8 mouse cellular contexts compared by ENCODE assay signal in genomic region chr19:44135960-44136485, GRCm38 (mm10). TPM values are rescaled to one million over a fixed set of nuclear protein-coding genes. Genes with fewer than 3 reads are reported as not detected.
DNase-seq lines count a peak whose midpoint lies in the region; ATAC-seq lines count a peak whose summit lies in the region.

No protein-coding gene starts in this region.

- no peak for DNase-seq in lung, postnatal 25 days (ENCODE audit: low spot score)
- DNase-seq in forebrain, embryonic 10.5 days (ENCODE audit: extremely low spot score, low spot score): no peak

- H3K4me2 ChIP-seq in lung, embryonic 16.5 days (ENCODE audit: low read depth, low read length): peak overlapping the region; percentile 60
- H3K4me2 ChIP-seq in limb, embryonic 12.5 days: peak overlapping the region; percentile 53
- peak overlapping the region; percentile 65 for H3K4me2 ChIP-seq in stomach, embryonic 16.5 days (ENCODE audit: low read depth, low read length)

- H3K9me3 ChIP-seq in lung, embryonic 16.5 days (ENCODE audit: control insufficient read depth, low read length): no peaks in the 10 kb centered on the region
- H3K9me3 ChIP-seq in forebrain, embryonic 10.5 days: no peaks in the 10 kb centered on the region
- H3K9me3 ChIP-seq in limb, embryonic 12.5 days: no peaks in the 10 kb centered on the region; the same call in 1 of the 2 replicates
- H3K9me3 ChIP-seq in stomach, embryonic 16.5 days (replicated peaks; ENCODE audit: control insufficient read depth, low read length): no peaks in the 10 kb centered on the region

- H3K27ac ChIP-seq in lung, embryonic 16.5 days (ENCODE audit: low read length): no peak overlapping the region
- peak overlapping the region; percentile 77 for H3K27ac ChIP-seq in forebrain, embryonic 10.5 days
- no peak overlapping the region; the same call in 1 of the 2 replicates for H3K27ac ChIP-seq in limb, embryonic 12.5 days
- H3K27ac ChIP-seq in stomach, embryonic 16.5 days (ENCODE audit: low read length): no peak overlapping the region

- no peak for ATAC-seq in lung, embryonic 16.5 days (ENCODE audit: low read depth)
- no peak for ATAC-seq in limb, embryonic 12.5 days (ENCODE audit: insufficient number of reproducible peaks, insufficient read depth, low FRiP score, low TSS enrichment, low read depth)
- ATAC-seq in stomach, embryonic 16.5 days (ENCODE audit: insufficient read depth, low FRiP score): peak; percentile 3; the same call in 1 of the 2 replicates
- no peak for ATAC-seq in megakaryocyte-erythroid progenitor cell, adult 5-6 weeks (replicated peaks; ENCODE audit: low FRiP score, low TSS enrichment, poor library complexity, severe bottlenecking)
- no peak for ATAC-seq in granulocyte monocyte progenitor cell, adult 5-6 weeks (replicated peaks; ENCODE audit: poor library complexity, severe bottlenecking)
- ATAC-seq in megakaryocyte progenitor cell, adult 5-6 weeks (replicated peaks; ENCODE audit: poor library complexity): no peak

- peak overlapping the region; percentile 43 for H3K9ac ChIP-seq in lung, embryonic 16.5 days (ENCODE audit: low read length)
- H3K9ac ChIP-seq in limb, embryonic 12.5 days (replicated peaks): no peak overlapping the region
- peak overlapping the region; percentile 50; the same call in 1 of the 2 replicates for H3K9ac ChIP-seq in stomach, embryonic 16.5 days (ENCODE audit: low read length)

- 30% methylated on average over 7 of the region's 7 CpGs for WGBS in lung, embryonic 16.5 days
- 26% methylated on average over 7 of the region's 7 CpGs for WGBS in forebrain, embryonic 10.5 days
- WGBS in limb, embryonic 12.5 days: 31% methylated on average over 7 of the region's 7 CpGs
- 32% methylated on average over 7 of the region's 7 CpGs for WGBS in stomach, embryonic 16.5 days

- H3K4me3 ChIP-seq in lung, embryonic 16.5 days (ENCODE audit: low read length): peak overlapping the region; percentile 81
- H3K4me3 ChIP-seq in forebrain, embryonic 10.5 days: peak overlapping the region; percentile 87
- H3K4me3 ChIP-seq in limb, embryonic 12.5 days (replicated peaks): peak overlapping the region; percentile 72
- H3K4me3 ChIP-seq in stomach, embryonic 16.5 days (replicated peaks; ENCODE audit: low read length): peak overlapping the region; percentile 94

- peaks cover 6% of the 10 kb centered on the region for H3K4me1 ChIP-seq in lung, embryonic 16.5 days (replicated peaks; ENCODE audit: control insufficient read depth, insufficient read depth, low read length)
- H3K4me1 ChIP-seq in forebrain, embryonic 10.5 days: peaks cover 15% of the 10 kb centered on the region
- peaks cover 8% of the 10 kb centered on the region for H3K4me1 ChIP-seq in limb, embryonic 12.5 days (replicated peaks)
- peaks cover 8% of the 10 kb centered on the region for H3K4me1 ChIP-seq in stomach, embryonic 16.5 days (ENCODE audit: control insufficient read depth, insufficient read depth, low read length)

- no peaks in the 10 kb centered on the region for H3K27me3 ChIP-seq in lung, embryonic 16.5 days (ENCODE audit: control insufficient read depth, insufficient read depth, low read depth, low read length)
- H3K27me3 ChIP-seq in forebrain, embryonic 10.5 days (ENCODE audit: poor library complexity, severe bottlenecking): no peaks in the 10 kb centered on the region
- no peaks in the 10 kb centered on the region for H3K27me3 ChIP-seq in limb, embryonic 12.5 days
- H3K27me3 ChIP-seq in stomach, embryonic 16.5 days (ENCODE audit: control insufficient read depth, insufficient read depth, low read length): no peaks in the 10 kb centered on the region

- peaks cover 15% of the 10 kb centered on the region for H3K36me3 ChIP-seq in lung, embryonic 16.5 days (ENCODE audit: control insufficient read depth, insufficient read depth, low read length)
- H3K36me3 ChIP-seq in forebrain, embryonic 10.5 days (replicated peaks): peaks cover 47% of the 10 kb centered on the region
- peaks cover 34% of the 10 kb centered on the region for H3K36me3 ChIP-seq in limb, embryonic 12.5 days
- H3K36me3 ChIP-seq in stomach, embryonic 16.5 days (ENCODE audit: control insufficient read depth, insufficient read depth, low read length): peaks cover 7% of the 10 kb centered on the region; the same call in 1 of the 2 replicates

RNA-seq across cellular contexts. Expression of gene Cwf19l1, which starts 0.3 kb away (rescaled TPM):
- polyA plus RNA-seq in lung, embryonic 16.5 days (2015; fragmentation: Nextera tagmentation; extraction: Ambion mirVana): 31.8 and 35.3 TPM in 2 replicates
- polyA plus RNA-seq in forebrain, embryonic 10.5 days (2016; fragmentation: Nextera tagmentation; extraction: Ambion mirVana): 44.1 and 44.3 TPM in 2 replicates
- 38.3 and 39.0 TPM in 2 replicates for polyA plus RNA-seq in limb, embryonic 12.5 days (2016; fragmentation: Nextera tagmentation; extraction: Ambion mirVana)
- polyA plus RNA-seq in stomach, embryonic 16.5 days (2015; fragmentation: Nextera tagmentation; extraction: Ambion mirVana): 26.1 and 29.2 TPM in 2 replicates
- total RNA-seq in megakaryocyte-erythroid progenitor cell, adult 5-6 weeks (2014; fragmentation: Nextera tagmentation): 52.6 and 56.0 TPM in 2 replicates
- total RNA-seq in megakaryocyte-erythroid progenitor cell, adult 5-6 weeks (2017): 37.2 and 68.7 TPM in 2 replicates
- total RNA-seq in granulocyte monocyte progenitor cell, adult 5-6 weeks (2014; fragmentation: Nextera tagmentation): 27.7 and 44.9 TPM in 2 replicates
- 19.3 and 26.3 TPM in 2 replicates for total RNA-seq in granulocyte monocyte progenitor cell, adult 5-6 weeks (2017)
- 40.2 and 48.9 TPM in 2 replicates for total RNA-seq in megakaryocyte progenitor cell, adult 5-6 weeks (2015)
- total RNA-seq in megakaryocyte progenitor cell, adult 5-6 weeks (2017): 33.9 and 38.4 TPM in 2 replicates

RNA-seq across cellular contexts. Expression of gene Bloc1s2, which starts 10.2 kb away (rescaled TPM):
- 69.2 and 74.4 TPM in 2 replicates for polyA plus RNA-seq in lung, embryonic 16.5 days (2015; fragmentation: Nextera tagmentation; extraction: Ambion mirVana)
- 101 and 102 TPM in 2 replicates for polyA plus RNA-seq in forebrain, embryonic 10.5 days (2016; fragmentation: Nextera tagmentation; extraction: Ambion mirVana)
- polyA plus RNA-seq in limb, embryonic 12.5 days (2016; fragmentation: Nextera tagmentation; extraction: Ambion mirVana): 105 and 108 TPM in 2 replicates
- 74.2 and 77.2 TPM in 2 replicates for polyA plus RNA-seq in stomach, embryonic 16.5 days (2015; fragmentation: Nextera tagmentation; extraction: Ambion mirVana)
- total RNA-seq in megakaryocyte-erythroid progenitor cell, adult 5-6 weeks (2014; fragmentation: Nextera tagmentation): 65.5 and 75.1 TPM in 2 replicates
- 33.0 and 53.6 TPM in 2 replicates for total RNA-seq in megakaryocyte-erythroid progenitor cell, adult 5-6 weeks (2017)
- 143 and 186 TPM in 2 replicates for total RNA-seq in granulocyte monocyte progenitor cell, adult 5-6 weeks (2014; fragmentation: Nextera tagmentation)
- 70.7 and 91.4 TPM in 2 replicates for total RNA-seq in granulocyte monocyte progenitor cell, adult 5-6 weeks (2017)
- 131 and 140 TPM in 2 replicates for total RNA-seq in megakaryocyte progenitor cell, adult 5-6 weeks (2015)
- total RNA-seq in megakaryocyte progenitor cell, adult 5-6 weeks (2017): 79.0 and 96.2 TPM in 2 replicates

RNA-seq across cellular contexts. Expression of gene Chuk, which starts 28.7 kb away (rescaled TPM):
- 40.1 and 40.2 TPM in 2 replicates for polyA plus RNA-seq in lung, embryonic 16.5 days (2015; fragmentation: Nextera tagmentation; extraction: Ambion mirVana)
- polyA plus RNA-seq in forebrain, embryonic 10.5 days (2016; fragmentation: Nextera tagmentation; extraction: Ambion mirVana): 45.4 and 48.6 TPM in 2 replicates
- polyA plus RNA-seq in limb, embryonic 12.5 days (2016; fragmentation: Nextera tagmentation; extraction: Ambion mirVana): 55.2 and 56.6 TPM in 2 replicates
- 38.9 and 44.0 TPM in 2 replicates for polyA plus RNA-seq in stomach, embryonic 16.5 days (2015; fragmentation: Nextera tagmentation; extraction: Ambion mirVana)
- total RNA-seq in megakaryocyte-erythroid progenitor cell, adult 5-6 weeks (2014; fragmentation: Nextera tagmentation): 51.8 and 62.3 TPM in 2 replicates
- total RNA-seq in megakaryocyte-erythroid progenitor cell, adult 5-6 weeks (2017): 66.0 and 75.8 TPM in 2 replicates
- 45.7 and 60.9 TPM in 2 replicates for total RNA-seq in granulocyte monocyte progenitor cell, adult 5-6 weeks (2014; fragmentation: Nextera tagmentation)
- 69.8 and 71.6 TPM in 2 replicates for total RNA-seq in granulocyte monocyte progenitor cell, adult 5-6 weeks (2017)
- total RNA-seq in megakaryocyte progenitor cell, adult 5-6 weeks (2015): 41.4 and 44.0 TPM in 2 replicates
- total RNA-seq in megakaryocyte progenitor cell, adult 5-6 weeks (2017): 52.6 and 74.3 TPM in 2 replicates

RNA-seq across cellular contexts. Expression of gene Pkd2l1, which starts 56.2 kb away (rescaled TPM):
- 0.06 TPM in 1 of 2 replicates, not detected in the other for polyA plus RNA-seq in lung, embryonic 16.5 days (2015; fragmentation: Nextera tagmentation; extraction: Ambion mirVana)
- 0.14 and 0.16 TPM in 2 replicates for polyA plus RNA-seq in forebrain, embryonic 10.5 days (2016; fragmentation: Nextera tagmentation; extraction: Ambion mirVana)
- 0.08 TPM in 1 of 2 replicates, not detected in the other for polyA plus RNA-seq in limb, embryonic 12.5 days (2016; fragmentation: Nextera tagmentation; extraction: Ambion mirVana)
- polyA plus RNA-seq in stomach, embryonic 16.5 days (2015; fragmentation: Nextera tagmentation; extraction: Ambion mirVana): not detected in 2 replicates
- 0.04 TPM in 1 of 2 replicates, not detected in the other for total RNA-seq in megakaryocyte-erythroid progenitor cell, adult 5-6 weeks (2014; fragmentation: Nextera tagmentation)
- total RNA-seq in megakaryocyte-erythroid progenitor cell, adult 5-6 weeks (2017): not detected in 2 replicates
- not detected in 2 replicates for total RNA-seq in granulocyte monocyte progenitor cell, adult 5-6 weeks (2014; fragmentation: Nextera tagmentation)
- total RNA-seq in granulocyte monocyte progenitor cell, adult 5-6 weeks (2017): not detected in 2 replicates
- total RNA-seq in megakaryocyte progenitor cell, adult 5-6 weeks (2015): not detected in 2 replicates
- total RNA-seq in megakaryocyte progenitor cell, adult 5-6 weeks (2017): not detected in 2 replicates
